Mouse (Mus musculus): ENCODE measurements around the gene Tor1aip2.

The Tor1aip2 gene

GRCm38 (mm10) chr1:156035269-156035929 lies at the start of gene Tor1aip2:
Tor1aip2 (plus strand) TSS chr1:156035403.
- peak; percentile 92 for DNase-seq

- DNase-seq = no peak
Measured at GRCm38 (mm10) chr1:155987625-155988024, 47.6 kb upstream of the Tor1aip2 start.

- peak; percentile 87 for DNase-seq
Measured at GRCm38 (mm10) chr1:155989387-155989786, 45.8 kb upstream of the Tor1aip2 start.

DNA sequence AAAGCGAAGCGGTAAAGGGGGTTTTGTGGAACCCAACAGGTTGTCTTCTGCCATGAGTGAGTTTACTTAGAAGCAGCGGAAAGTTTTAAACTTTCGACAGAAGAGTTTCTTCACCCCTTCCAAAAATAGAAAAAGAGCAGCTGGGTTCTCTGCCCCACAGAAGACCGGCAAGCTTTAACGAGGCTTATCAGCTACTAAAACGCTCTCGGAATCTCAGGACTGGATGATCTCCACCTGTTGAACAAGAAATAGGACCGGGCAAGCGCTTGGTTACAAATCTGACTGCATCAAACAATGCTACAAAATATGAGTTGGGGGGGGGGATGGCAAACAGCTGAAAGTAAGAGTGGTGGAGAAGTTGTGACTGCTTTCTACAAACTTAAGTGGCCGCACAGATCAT lies 44.8 kb upstream of the Tor1aip2 start:
- no peak for DNase-seq

DNA sequence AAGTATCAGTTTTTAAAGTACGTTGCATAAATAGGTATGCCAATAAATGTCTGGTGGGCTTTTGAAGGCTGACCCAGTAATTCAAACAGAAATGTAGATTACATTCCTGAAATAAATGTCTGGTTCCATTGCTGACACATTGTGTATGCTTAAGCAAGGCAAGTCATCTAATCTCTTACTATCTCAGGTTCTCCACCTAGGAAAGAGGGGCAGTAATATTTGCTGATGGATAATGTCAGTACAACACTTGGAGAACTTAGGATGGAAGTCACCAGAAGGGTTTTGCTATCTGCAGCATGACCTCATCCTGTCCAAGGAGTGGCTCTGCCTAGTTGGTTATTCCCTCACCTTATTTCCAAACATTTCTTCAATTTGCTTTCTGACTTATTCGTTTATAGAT lies 40.7 kb upstream of the Tor1aip2 start:
- no peak for DNase-seq

GRCm38 (mm10) chr1:155995612-155996011 lies 39.6 kb upstream of the Tor1aip2 start:
- DNase-seq = no peak

DNA sequence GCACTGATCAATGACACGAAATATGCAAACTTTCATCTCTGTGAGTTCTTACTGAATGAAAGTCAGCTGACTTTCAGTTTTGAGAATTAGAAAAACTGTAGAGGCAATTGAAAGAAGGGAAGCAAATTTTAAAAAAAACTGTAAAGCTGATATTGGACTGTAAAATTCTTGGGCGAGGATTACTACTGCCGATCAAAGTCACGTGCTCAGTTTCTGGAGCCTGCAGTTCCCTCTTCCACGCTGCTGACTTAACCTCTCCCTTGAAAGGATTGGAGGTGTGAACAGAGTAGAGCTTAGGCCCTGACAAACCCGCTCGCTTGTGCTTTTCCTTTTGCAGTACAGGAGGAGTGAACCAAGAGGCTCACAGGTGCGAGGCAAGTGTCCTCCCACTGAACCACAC lies 32.8 kb upstream of the Tor1aip2 start:
- DNase-seq = no peak

GRCm38 (mm10) chr1:156003201-156003935 lies 31.8 kb upstream of the Tor1aip2 start:
- no peak for DNase-seq

DNA sequence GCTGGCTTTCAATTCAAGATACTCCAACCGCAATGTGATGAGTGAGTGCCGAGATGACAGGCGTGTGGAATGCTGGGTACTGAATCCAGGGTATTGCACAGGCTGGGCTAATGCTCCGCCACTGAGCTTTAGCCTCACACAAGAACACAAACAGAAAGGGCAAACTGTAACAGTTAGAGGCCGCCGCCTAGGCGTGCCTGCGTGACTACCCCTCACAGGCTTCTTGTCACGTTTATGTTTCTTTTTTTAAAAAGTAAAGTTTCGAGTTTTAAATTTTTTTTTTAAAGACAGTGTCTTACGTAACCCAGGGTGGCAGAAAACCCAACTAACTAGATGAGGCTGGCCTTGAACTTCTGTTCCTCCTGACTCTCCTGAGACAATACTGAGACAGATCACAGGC lies 29.3 kb upstream of the Tor1aip2 start:
- DNase-seq = no peak

DNA sequence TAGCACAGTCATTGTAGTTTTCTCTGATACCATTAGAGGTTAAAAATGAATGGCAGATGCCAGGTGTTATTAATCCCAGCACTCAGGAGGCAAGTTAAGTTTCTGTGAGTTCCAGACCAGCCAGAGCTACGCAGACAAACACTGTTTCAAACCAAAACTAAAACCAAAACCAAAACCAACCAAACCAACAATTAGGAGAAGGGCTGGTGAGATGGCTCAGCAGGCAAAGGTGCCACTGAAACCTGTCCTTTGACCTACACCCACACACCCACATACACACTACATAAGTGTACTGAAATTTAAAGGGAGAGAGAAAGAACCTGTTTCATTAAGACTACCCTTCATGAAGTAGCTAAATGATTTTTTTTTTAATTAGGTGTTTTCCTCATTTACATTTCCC lies 26.2 kb upstream of the Tor1aip2 start:
- no peak for DNase-seq

DNA sequence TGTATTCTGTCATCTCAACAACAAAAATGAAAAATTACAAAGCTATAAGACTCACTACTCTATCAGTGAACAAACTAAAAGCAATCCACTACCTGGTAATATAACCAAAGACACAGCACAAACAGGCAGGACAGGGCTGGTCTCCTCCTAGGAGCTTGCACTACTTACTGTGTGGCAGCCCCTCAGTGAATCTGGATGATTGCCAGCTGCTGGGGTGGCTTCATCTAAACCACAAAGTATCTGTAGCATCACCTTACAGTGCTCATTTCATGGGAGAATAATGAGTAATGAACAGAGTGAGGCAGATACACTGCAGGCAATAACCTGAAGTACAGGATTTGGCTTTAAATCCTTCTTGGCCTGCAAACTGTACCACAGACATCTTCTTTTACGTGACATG lies 15.4 kb upstream of the Tor1aip2 start:
- DNase-seq = no peak

DNA sequence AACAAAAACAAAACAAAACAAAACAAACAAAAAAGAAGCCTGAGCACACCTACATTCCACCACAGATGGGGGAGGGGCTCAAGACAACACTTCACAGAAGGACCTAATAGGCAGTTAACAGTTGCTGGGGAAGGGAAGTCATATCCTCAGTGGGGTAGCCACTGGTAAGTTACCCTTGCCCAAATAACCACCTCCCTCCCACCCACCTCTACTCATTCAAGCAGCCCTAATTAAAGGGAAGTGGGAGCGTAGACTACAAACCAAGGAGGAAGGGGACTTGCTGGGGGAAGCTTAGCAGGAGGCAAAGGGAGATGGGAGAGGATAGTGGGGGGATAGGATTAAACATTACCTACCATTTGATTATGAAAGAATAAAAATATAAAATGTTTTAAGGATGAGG lies 14.8 kb upstream of the Tor1aip2 start:
- DNase-seq = no peak

GRCm38 (mm10) chr1:156024831-156025503 lies 10.2 kb upstream of the Tor1aip2 start:
- DNase-seq = no peak

DNA sequence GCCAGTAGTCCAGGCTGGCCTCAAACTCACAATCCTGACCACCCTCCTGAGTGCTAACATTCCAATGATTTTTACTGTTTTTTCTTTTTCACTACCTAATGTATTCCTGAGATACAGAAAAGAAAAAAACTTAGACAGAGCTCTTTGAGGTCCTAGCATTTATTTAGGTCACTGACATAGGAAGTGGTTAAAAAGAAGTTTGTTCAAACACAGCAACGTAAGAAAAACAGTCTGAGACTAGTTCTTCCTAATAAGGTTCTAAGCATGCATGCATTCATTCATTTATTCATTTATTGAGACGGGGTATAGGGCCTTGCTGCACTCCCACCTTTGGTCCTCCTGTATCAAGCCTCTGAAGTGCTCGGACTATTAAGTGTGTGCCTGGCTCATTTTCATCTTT lies 7.4 kb upstream of the Tor1aip2 start:
- no peak for DNase-seq

GRCm38 (mm10) chr1:156028340-156028975 lies 6.7 kb upstream of the Tor1aip2 start:
- no peak for DNase-seq

DNA sequence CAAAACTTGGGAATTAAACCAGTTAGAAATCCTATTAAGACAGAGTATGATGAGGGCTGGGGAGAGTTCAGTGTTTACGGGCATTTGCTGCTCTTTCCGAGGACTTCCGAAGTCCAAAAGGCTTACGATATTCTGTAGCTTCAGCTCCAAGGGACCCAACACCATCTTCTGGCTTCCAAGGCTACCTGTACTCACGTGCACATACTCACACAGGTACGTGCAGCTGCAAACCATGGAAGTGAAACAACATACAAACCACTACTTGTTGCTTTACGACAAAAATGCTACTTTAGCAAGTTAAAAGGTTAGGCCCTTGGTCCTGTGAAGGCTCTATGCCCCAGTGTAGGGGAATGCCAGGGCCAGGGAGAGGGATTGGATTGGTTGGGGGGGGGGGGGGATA lies 1.3 kb upstream of the Tor1aip2 start:
- DNase-seq = no peak

DNA sequence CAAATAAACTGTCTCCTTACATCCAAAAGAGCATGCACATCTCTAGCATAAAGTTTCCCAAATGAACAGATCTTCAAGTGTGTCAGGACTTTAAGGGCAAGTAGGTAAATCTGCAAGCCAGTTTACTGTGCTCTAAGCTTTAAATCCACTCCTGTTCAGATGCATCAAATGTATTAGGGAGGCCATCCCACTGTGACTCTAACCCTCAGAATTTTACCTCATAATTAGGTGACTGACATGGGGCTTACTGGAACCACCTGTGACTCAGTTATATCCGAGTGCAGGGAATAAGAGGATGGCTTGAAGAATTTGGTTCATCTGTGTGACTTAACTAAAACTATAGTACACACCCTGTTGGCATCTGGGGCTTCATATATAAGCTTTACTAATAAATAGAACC lies 542 bp upstream of the Tor1aip2 start:
- DNase-seq = peak; percentile 5

- DNase-seq = peak; percentile 99
Measured at GRCm38 (mm10) chr1:156035930-156036737, 931 bp downstream of the Tor1aip2 start, which contains the start of gene Tor1aip1. Tor1aip1 (minus strand) TSS chr1:156036480.

DNA sequence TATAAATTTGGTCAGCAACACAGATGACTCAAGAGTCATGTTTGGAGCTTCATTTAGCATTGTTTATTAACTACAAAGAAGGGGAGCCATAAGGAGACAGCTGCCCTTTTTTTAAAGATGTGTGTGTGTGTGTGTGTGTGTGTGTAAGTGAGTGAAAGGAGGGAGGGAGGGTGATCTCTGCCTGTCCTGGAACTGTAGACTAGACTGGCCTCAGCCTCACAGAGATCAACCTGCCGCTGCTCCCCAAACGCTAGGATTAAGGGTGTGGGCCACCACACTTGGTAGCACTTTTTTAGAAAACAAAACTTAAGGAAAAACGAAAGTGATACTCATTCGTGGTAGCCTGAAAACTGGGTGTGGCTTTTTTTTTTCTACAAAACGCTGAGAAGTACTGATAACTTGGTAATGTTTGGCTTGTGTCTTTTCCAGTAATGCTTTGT lies 2.0 kb downstream of the Tor1aip2 start:
- peak; percentile 6 for DNase-seq

DNA sequence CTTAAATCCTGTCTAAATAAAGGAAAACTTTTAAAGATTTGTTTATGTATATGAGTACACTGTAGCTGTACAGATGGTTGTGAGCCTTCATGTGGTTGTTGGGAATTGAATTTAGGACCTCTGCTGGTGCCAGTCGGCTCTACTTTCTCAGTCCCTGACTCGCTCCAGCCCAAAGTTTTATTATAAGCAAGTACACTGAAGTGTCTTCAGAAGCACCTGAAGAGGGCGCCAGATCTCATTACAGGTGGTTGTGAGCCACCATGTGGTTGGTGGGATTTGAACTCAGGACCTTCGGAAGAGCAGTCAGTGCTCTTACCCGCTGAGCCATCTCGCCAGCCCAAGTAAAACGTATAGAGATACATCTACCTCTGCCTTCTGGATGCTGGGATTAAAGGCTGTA lies 4.8 kb downstream of the Tor1aip2 start:
- peak; percentile 24 for DNase-seq

DNA sequence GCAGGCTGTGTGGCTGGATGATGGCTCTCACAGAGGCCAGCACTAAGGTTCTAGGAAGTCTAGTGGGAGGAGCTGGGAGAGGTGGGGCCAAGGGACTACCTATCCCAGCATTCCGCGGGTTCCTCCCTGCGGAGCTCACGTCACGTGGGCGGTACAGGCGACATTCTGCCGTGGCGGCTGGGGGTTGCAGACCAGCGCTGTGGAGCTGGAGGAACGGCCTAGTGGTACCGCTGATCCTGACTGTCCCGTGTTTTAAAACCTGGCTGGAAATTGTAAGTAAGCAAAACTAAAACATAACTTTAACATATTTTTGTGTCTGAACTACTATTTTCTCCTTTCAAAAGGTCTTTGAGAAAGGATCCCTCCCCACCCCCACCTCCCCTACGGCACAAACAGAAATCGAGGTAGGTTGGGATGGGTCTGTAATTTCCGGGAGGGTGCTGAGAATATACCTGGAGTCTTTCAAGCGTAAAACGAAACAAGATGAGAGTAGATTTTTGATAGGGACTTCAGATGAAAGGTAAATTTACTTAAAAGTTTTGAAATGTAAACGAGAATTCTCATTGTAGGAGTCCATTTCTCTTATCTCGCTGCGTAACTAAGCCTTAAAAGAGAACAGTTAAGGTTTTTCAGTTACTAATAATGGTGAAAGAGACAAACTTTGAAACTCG lies 5.7 kb downstream of the Tor1aip2 start:
- peak; percentile 94 for DNase-seq
